16 mouse cellular contexts compared by ENCODE assay signal in genomic region chr10:17326724-17327123, GRCm38 (mm10).
"Had no signal": no experiment of that assay in that cellular context is flagged by ENCODE, and none has a peak within 500 bp of the region (broad histone marks: within the 10 kb centered on the region; RNA-seq: fewer than 3 reads in every experiment).

No protein-coding gene starts in this region.

- H3K9ac ChIP-seq: kidney, embryonic 15.5 days; liver, embryonic 13.5 days; liver, postnatal 0 days; lung, embryonic 15.5 days; midbrain, embryonic 12.5 days; neural tube, embryonic 15.5 days; stomach, embryonic 15.5 days had no signal

- H3K4me2 ChIP-seq: kidney, embryonic 15.5 days; liver, embryonic 13.5 days; lung, embryonic 15.5 days; midbrain, embryonic 12.5 days; neural tube, embryonic 15.5 days; stomach, embryonic 15.5 days had no signal

- H3K36me3 ChIP-seq: kidney, embryonic 15.5 days; limb, embryonic 10.5 days; liver, embryonic 13.5 days; lung, embryonic 15.5 days; midbrain, embryonic 12.5 days; neural tube, embryonic 15.5 days; stomach, embryonic 15.5 days had no signal

- H3K4me3 ChIP-seq: kidney, embryonic 15.5 days; left cerebral cortex, adult 2 months; limb, embryonic 10.5 days; liver, embryonic 13.5 days; lung, embryonic 15.5 days; megakaryocyte, embryonic 14.5 days; midbrain, embryonic 12.5 days; myocyte; neural tube, embryonic 15.5 days; stomach, embryonic 15.5 days had no signal

- H3K27ac ChIP-seq: kidney, embryonic 15.5 days; left cerebral cortex, adult 2 months; limb, embryonic 10.5 days; liver, embryonic 13.5 days; lung, embryonic 15.5 days; midbrain, embryonic 12.5 days; neural tube, embryonic 15.5 days; stomach, embryonic 15.5 days had no signal

- H3K4me1 ChIP-seq: stomach, embryonic 15.5 days had no signal

- H3K27me3 ChIP-seq: kidney, embryonic 15.5 days; liver, embryonic 13.5 days; lung, embryonic 15.5 days; megakaryocyte, embryonic 14.5 days; midbrain, embryonic 12.5 days; neural tube, embryonic 15.5 days; stomach, embryonic 15.5 days had no signal

- H3K9me3 ChIP-seq: kidney, embryonic 15.5 days; limb, embryonic 10.5 days; liver, embryonic 13.5 days; lung, embryonic 15.5 days; megakaryocyte, embryonic 14.5 days; midbrain, embryonic 12.5 days; neural tube, embryonic 15.5 days; stomach, embryonic 15.5 days had no signal

- DNase-seq: kidney, adult 2 months; kidney, postnatal 14 days; liver, embryonic 13.5 days; liver, postnatal 0 days; right cerebral cortex, postnatal 4 days; thymus, adult 2 months; thymus, postnatal 25 days had no signal

- ATAC-seq: liver, postnatal 0 days had no signal
